Mouse (Mus musculus) intestine, embryonic 16.5 days (tissue): ENCODE data around the gene Zfp971. TPM values are rescaled to one million over a fixed set of nuclear protein-coding genes. Genes with fewer than 3 reads are reported as not detected.

Experiments
- polyA plus RNA-seq: library from polyadenylated mRNA; unstranded; fragments of >200 nt; fragmentation: Nextera tagmentation; extraction: Ambion mirVana; gene quantifications from 2 replicates; pipeline ENCODE4 v1.2.1, GENCODE M21; 2015

Zfp971 gene
- polyA plus RNA-seq, 1 experiment from 2014 or later: 13.3 TPM

Other genes with a start within 250 kb of the Zfp971 start
- gene Gm14325, start 182.9 kb upstream of the Zfp971 start, polyA plus RNA-seq: 27.8 and 29.2 TPM in 2 replicates
- gene Gm14327, start 126.2 kb upstream of the Zfp971 start, polyA plus RNA-seq: 3.3 and 4.8 TPM in 2 replicates
- gene Zfp972, start 97.7 kb upstream of the Zfp971 start, polyA plus RNA-seq: 1.1 and 1.2 TPM in 2 replicates
- 12.9 and 13.7 TPM in 2 replicates for gene Gm14326, start 66.0 kb upstream of the Zfp971 start, polyA plus RNA-seq
- gene Zfp931, start 55.2 kb downstream of the Zfp971 start, polyA plus RNA-seq: 15.1 and 16.2 TPM in 2 replicates
- gene Phactr3, start 95.7 kb downstream of the Zfp971 start, polyA plus RNA-seq: 1.3 and 2.2 TPM in 2 replicates